Mouse (Mus musculus): ENCODE data around the gene Esam. TPM values are rescaled to one million over a fixed set of nuclear protein-coding genes. Genes with fewer than 3 reads are reported as not detected.
A peak's percentile ranks its signal among the peaks of the same experiment; 100 is the strongest.

Esam gene
- polyA plus RNA-seq, 1 experiment from 2014 or later: 256 TPM

DNA sequence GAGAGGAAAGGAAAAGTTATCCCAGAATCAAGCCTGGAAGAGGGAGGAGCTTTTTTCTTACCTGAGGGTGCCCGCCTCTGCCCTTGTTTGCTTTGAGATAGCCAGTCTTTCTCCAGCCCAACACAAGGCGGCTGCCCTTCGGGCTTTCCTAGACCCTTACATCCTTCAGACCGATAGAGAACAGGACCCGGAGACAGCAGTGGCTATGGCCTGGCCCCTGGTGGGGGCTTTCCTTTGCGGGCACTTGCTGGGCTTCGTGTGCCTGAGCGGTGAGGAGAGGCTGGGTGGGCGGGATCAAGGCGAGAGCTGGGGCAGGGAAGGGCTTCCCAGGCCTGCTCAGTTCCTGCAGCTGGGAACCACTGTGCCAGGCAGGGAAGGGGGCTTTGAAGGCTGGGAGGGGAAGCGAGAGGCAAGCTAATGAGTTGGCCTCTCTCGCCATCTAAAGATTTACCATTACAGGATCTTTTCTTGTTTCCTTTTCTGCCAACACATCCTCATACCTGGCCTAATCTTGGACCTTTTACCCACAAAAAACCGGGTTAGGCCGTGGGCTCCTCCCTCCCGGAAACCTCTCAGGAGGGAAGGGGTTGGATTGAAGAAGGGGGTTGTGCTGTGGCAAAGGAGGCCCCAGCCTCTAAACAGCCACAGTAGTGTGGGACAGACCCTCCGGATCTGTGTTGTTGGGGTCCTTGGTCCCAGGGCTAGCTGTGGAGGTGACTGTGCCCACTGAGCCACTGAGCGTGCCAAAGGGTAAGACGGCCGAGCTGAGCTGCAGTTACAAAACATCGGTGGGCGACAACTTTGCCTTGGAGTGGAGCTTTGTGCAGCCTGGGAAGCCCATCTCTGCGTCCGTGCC is 11.5 kb downstream of the Esam start, which contains the start of gene Vsig2:
Vsig2 (plus strand) TSS at position 86 of the 856 bp plus-strand sequence.
- H3K4me3 ChIP-seq (ENCODE audit: low read depth, low read length): 0 out of 2 replicates have a peak within 1 kb of the TSS, but pooled peaks have one; percentile 17
- DNase-seq (ENCODE audit: low spot score) (no peak), ATAC-seq (peak; percentile 30)
- H3K36me3 ChIP-seq (ENCODE audit: insufficient read depth, low read length): peaks cover 15% of the 10 kb centered on the region; the same call in 1 of the 2 replicates
- no peaks in the 10 kb centered on the region for H3K9me3 ChIP-seq (ENCODE audit: low read length)
- no peak for TF ChIP-seq EP300 (IDR thresholded peaks at IDR 0.05)
- no peak; the same call in 1 of the 2 replicates for TF ChIP-seq CTCF (IDR thresholded peaks at IDR 0.05)
- WGBS: 47% methylated on average over 23 of the region's 23 CpGs
- H3K4me2 ChIP-seq (replicated peaks; ENCODE audit: low read depth, low read length): peak within 1 kb of the TSS; percentile 38
- peak within 1 kb of the TSS; percentile 71 for H3K27ac ChIP-seq (ENCODE audit: low read length)
- no peak within 1 kb of the TSS for H3K9ac ChIP-seq (replicated peaks; ENCODE audit: low read depth)
- no peaks in the 10 kb centered on the region; the same call in 1 of the 2 replicates for H3K4me1 ChIP-seq (ENCODE audit: insufficient read depth, low read depth, low read length)
- no peaks in the 10 kb centered on the region for H3K27me3 ChIP-seq (replicated peaks; ENCODE audit: insufficient read depth, low read length)

DNA sequence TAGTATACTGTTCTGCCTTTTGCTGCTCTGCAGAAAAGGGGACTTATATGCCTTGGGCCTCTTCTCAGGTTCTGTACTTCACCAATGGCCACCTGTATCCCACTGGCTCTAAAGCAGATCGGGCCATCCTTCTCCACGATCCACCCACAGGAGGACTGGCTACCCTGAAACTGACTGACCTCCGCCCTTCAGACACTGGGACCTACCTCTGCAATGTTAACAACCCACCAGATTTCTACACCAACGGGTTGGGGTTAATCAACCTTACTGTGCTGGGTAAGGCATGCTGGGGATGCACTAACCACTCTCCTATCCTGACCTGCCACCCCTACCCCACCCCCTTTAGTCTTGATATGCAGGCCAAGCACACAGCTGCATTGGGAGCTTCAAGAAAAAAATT is 12.3 kb downstream of the Esam start:
- WGBS: 86% methylated on average over 4 of the region's 4 CpGs
- H3K9me3 ChIP-seq (ENCODE audit: low read length): no peaks in the 10 kb centered on the region
- H3K9ac ChIP-seq (replicated peaks; ENCODE audit: low read depth): no peak overlapping the region
- DNase-seq (ENCODE audit: low spot score): no peak
- TF ChIP-seq EP300 (IDR thresholded peaks at IDR 0.05) (no peak), CTCF (IDR thresholded peaks at IDR 0.05) (no peak)
- H3K4me3 ChIP-seq (ENCODE audit: low read depth, low read length): 0 out of 2 replicates have a peak overlapping the region, but pooled peaks have one; percentile 17
- H3K27ac ChIP-seq (ENCODE audit: low read length): peak overlapping the region; percentile 71
- H3K36me3 ChIP-seq (ENCODE audit: insufficient read depth, low read length): peaks cover 10% of the 10 kb centered on the region; the same call in 1 of the 2 replicates
- H3K27me3 ChIP-seq (replicated peaks; ENCODE audit: insufficient read depth, low read length): no peaks in the 10 kb centered on the region
- H3K4me1 ChIP-seq (ENCODE audit: insufficient read depth, low read depth, low read length): no peaks in the 10 kb centered on the region; the same call in 1 of the 2 replicates
- peak overlapping the region; percentile 38; the same call in 1 of the 2 replicates for H3K4me2 ChIP-seq (replicated peaks; ENCODE audit: low read depth, low read length)
- no peak for ATAC-seq

DNA sequence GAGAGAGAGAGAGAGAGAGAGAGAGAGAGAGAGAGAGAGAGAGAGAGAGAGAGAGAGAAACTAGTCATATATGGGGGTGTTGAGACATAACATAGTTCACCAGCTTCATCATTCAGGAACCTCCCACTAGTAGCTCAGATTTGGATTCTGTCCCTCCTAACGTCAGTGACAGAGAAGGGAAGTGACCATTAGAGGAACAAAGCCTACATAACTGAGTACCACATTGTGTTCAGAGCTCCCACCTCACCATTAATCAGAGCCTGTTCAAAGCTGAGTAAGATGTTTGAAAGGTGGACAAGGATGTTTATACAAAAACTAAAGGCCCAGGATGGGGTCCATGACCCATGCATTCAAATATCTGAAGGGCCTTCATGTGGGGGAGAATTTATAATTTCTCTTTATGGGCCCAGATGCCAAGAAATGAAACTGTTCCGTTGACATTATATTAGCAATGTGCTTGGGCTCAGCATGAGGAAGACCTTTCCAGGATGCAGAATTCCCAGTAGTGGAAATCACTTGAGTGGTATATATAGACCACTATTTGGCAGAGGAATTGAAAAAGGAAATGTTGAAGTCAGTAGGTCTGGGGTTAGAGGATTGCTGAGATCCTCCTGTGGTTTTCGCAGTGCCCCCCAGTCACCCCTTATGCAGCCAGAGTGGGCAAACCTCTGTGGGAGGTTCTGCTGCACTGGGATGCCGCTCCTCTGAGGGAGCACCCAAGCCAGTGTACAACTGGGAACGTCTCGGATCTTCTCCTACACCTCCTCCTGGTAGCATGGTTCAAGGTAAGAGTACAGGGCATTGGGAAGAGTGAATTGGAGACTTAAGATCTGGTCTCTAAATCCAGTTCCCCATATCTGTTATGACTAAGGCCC is 13.1 kb downstream of the Esam start:
- no peaks in the 10 kb centered on the region for H3K27me3 ChIP-seq (replicated peaks; ENCODE audit: insufficient read depth, low read length)
- H3K9ac ChIP-seq (replicated peaks; ENCODE audit: low read depth): no peak overlapping the region
- no peak overlapping the region for H3K4me2 ChIP-seq (replicated peaks; ENCODE audit: low read depth, low read length)
- peak; percentile 63 for TF ChIP-seq EP300 (IDR thresholded peaks at IDR 0.05)
- TF ChIP-seq CTCF (IDR thresholded peaks at IDR 0.05): no peak
- ATAC-seq (peak; percentile 43), DNase-seq (ENCODE audit: low spot score) (peak; percentile 65)
- WGBS: 60% methylated on average over 6 of the region's 6 CpGs
- no peaks in the 10 kb centered on the region; the same call in 1 of the 2 replicates for H3K4me1 ChIP-seq (ENCODE audit: insufficient read depth, low read depth, low read length)
- H3K27ac ChIP-seq (ENCODE audit: low read length): peak overlapping the region; percentile 77
- no peaks in the 10 kb centered on the region for H3K9me3 ChIP-seq (ENCODE audit: low read length)
- H3K4me3 ChIP-seq (ENCODE audit: low read depth, low read length): no peak overlapping the region
- H3K36me3 ChIP-seq (ENCODE audit: insufficient read depth, low read length): peaks cover 4% of the 10 kb centered on the region; the same call in 1 of the 2 replicates

DNA sequence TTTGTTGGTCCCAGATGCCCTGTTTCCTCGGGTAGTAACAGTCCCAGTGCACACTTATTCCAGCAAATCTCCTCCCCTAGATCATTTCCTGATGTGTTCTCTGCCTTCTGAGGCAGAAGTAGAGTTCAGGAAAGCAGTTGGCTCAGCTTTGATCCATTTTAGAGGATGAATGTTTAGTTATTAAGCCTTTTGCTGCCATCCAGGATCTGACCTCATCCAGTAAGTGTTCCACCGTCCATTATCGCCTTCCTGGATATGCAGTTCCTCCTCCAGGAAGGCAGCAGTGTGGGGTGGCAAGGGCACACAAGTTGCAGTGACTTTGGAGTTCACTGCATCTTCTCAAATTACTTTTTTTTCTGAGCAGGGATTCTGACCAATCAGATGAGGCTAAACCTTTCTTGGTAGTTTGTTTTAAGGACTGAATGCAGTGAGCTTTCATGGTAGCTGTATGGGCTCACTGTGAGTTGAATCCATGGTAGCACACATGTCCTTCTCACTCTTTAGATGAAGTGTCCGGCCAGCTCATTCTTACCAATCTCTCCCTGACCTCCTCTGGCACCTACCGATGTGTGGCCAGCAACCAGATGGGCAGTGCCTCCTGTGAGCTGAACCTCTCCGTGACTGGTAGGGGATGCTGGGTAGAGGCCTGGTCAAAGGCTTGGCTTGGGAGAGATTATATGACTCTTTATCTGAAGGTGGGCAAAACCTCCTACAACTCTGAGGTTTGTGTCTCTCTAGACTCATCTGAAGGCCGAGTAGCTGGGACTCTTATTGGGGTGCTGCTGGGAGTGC is 14.2 kb downstream of the Esam start:
- Histone ChIP-seq H3K36me3 (ENCODE audit: insufficient read depth, low read length) (0 out of 2 replicates have a peak, but pooled peaks cover 2% of the 10 kb centered on the region), H3K27ac (ENCODE audit: low read length) (peak overlapping the region; percentile 77), H3K4me2 (replicated peaks; ENCODE audit: low read depth, low read length) (no peak overlapping the region), H3K9me3 (ENCODE audit: low read length) (no peaks in the 10 kb centered on the region), H3K9ac (replicated peaks; ENCODE audit: low read depth) (no peak overlapping the region), H3K4me3 (ENCODE audit: low read depth, low read length) (no peak overlapping the region), H3K4me1 (ENCODE audit: insufficient read depth, low read depth, low read length) (no peaks in the 10 kb centered on the region; the same call in 1 of the 2 replicates), H3K27me3 (replicated peaks; ENCODE audit: insufficient read depth, low read length) (no peaks in the 10 kb centered on the region)
- WGBS: 49% methylated on average over 7 of the region's 7 CpGs
- DNase-seq (ENCODE audit: low spot score): peak; percentile 60
- TF ChIP-seq CTCF (IDR thresholded peaks at IDR 0.05) (no peak), EP300 (IDR thresholded peaks at IDR 0.05) (peak; percentile 75)
- ATAC-seq: peak; percentile 40

DNA sequence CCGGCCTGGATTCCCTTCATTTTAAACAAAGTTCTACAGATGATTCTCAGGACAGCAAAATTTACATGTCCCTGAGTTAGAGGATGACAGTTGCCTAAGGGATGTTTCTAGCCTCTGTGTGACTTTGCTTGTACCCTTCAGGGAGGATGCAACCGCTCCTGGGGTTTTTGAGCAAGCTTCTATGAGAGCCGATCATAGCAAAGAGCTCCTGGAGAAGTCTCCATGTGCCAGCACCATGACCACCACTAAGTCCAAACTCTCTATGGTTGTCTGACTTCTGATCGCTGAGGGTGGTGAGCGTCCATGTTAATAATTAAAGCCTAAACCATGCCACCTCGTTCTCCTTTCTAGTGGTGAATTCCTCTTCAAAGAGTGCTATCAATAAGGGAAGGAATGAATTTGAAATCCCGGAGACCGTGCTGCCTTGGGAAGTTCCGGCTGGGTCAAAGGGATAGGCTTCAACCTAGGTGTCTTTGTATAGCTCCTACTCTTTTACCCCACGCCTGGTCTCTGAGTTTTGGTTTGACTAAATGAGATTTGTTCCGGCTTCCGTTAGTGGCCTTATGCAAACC is 16.1 kb downstream of the Esam start:
- DNase-seq (ENCODE audit: low spot score): no peak
- Histone ChIP-seq H3K4me3 (ENCODE audit: low read depth, low read length) (peak overlapping the region; percentile 35), H3K27ac (ENCODE audit: low read length) (peak overlapping the region; percentile 57), H3K9ac (replicated peaks; ENCODE audit: low read depth) (no peak overlapping the region), H3K9me3 (ENCODE audit: low read length) (no peaks in the 10 kb centered on the region), H3K4me1 (ENCODE audit: insufficient read depth, low read depth, low read length) (no peaks in the 10 kb centered on the region; the same call in 1 of the 2 replicates), H3K27me3 (replicated peaks; ENCODE audit: insufficient read depth, low read length) (no peaks in the 10 kb centered on the region), H3K4me2 (replicated peaks; ENCODE audit: low read depth, low read length) (peak overlapping the region; percentile 66), H3K36me3 (ENCODE audit: insufficient read depth, low read length) (no peaks in the 10 kb centered on the region)
- TF ChIP-seq EP300 (IDR thresholded peaks at IDR 0.05) (no peak), CTCF (IDR thresholded peaks at IDR 0.05) (no peak)
- WGBS: 29% methylated on average over 12 of the region's 12 CpGs
- no peak for ATAC-seq
